Mouse (Mus musculus): ENCODE measurements around the gene Neurl3. TPM values are rescaled to one million over a fixed set of nuclear protein-coding genes. Genes with fewer than 3 reads are reported as not detected.
A peak's percentile ranks its signal among the peaks of the same experiment; 100 is the strongest.

Gene Neurl3
- polyA plus RNA-seq (2012; rRNA removed) = 7.4 and 9.9 TPM in 2 replicates

- H3K27me3 ChIP-seq (replicated peaks; ENCODE audit: control insufficient read depth, insufficient read depth, low read length) = no peaks in the 10 kb centered on the region
- no peaks in the 10 kb centered on the region for H3K36me3 ChIP-seq (ENCODE audit: control insufficient read depth, insufficient read depth, low read length)
- no peak for DNase-seq
- 56% methylated on average over 5 of the region's 5 CpGs for WGBS
- TF ChIP-seq CTCF (conservative IDR thresholded peaks at IDR 0.05; ENCODE audit: insufficient read depth, insufficient read length, low read depth, low read length) = no peak
- no peak for TF ChIP-seq POLR2A (IDR thresholded peaks at IDR 0.05; ENCODE audit: low read depth, low read length)
- H3K4me3 ChIP-seq (ENCODE audit: insufficient read depth, low read depth, low read length) = peak within 1 kb of the TSS; percentile 45; the same call in 1 of the 2 replicates
- peaks cover 11% of the 10 kb centered on the region for H3K4me1 ChIP-seq (ENCODE audit: control insufficient read depth, insufficient read depth, low read length)
- peak within 1 kb of the TSS; percentile 68; the same call in 1 of the 2 replicates for H3K27ac ChIP-seq (ENCODE audit: insufficient read depth, low read depth, low read length)
Measured at GRCm38 (mm10) chr1:36274455-36274854, at the start of gene Neurl3. TSS of gene Neurl3 (minus strand) at chr1:36274679.

GRCm38 (mm10) chr1:36323746-36324448 lies 49.4 kb upstream of the Neurl3 start:
- Histone ChIP-seq H3K27ac (ENCODE audit: insufficient read depth, low read depth, low read length) (no peak overlapping the region), H3K4me3 (ENCODE audit: insufficient read depth, low read depth, low read length) (no peak overlapping the region), H3K4me1 (ENCODE audit: control insufficient read depth, insufficient read depth, low read length) (0 out of 2 replicates have a peak, but pooled peaks cover 4% of the 10 kb centered on the region), H3K36me3 (ENCODE audit: control insufficient read depth, insufficient read depth, low read length) (no peaks in the 10 kb centered on the region), H3K27me3 (replicated peaks; ENCODE audit: control insufficient read depth, insufficient read depth, low read length) (no peaks in the 10 kb centered on the region)
- peak; percentile 77 for DNase-seq
- peak; percentile 71 for TF ChIP-seq CTCF (conservative IDR thresholded peaks at IDR 0.05; ENCODE audit: insufficient read depth, insufficient read length, low read depth, low read length)
- no peak for TF ChIP-seq POLR2A (IDR thresholded peaks at IDR 0.05; ENCODE audit: low read depth, low read length)
- 22% methylated on average over 8 of the region's 8 CpGs for WGBS

GRCm38 (mm10) chr1:36323076-36323475 lies 48.6 kb upstream of the Neurl3 start:
- no peak for DNase-seq
- Histone ChIP-seq H3K36me3 (ENCODE audit: control insufficient read depth, insufficient read depth, low read length) (no peaks in the 10 kb centered on the region), H3K27me3 (replicated peaks; ENCODE audit: control insufficient read depth, insufficient read depth, low read length) (no peaks in the 10 kb centered on the region), H3K4me1 (ENCODE audit: control insufficient read depth, insufficient read depth, low read length) (0 out of 2 replicates have a peak, but pooled peaks cover 4% of the 10 kb centered on the region), H3K27ac (ENCODE audit: insufficient read depth, low read depth, low read length) (no peak overlapping the region), H3K4me3 (ENCODE audit: insufficient read depth, low read depth, low read length) (no peak overlapping the region)
- WGBS = 46% methylated on average over 9 of the region's 9 CpGs
- TF ChIP-seq CTCF (conservative IDR thresholded peaks at IDR 0.05; ENCODE audit: insufficient read depth, insufficient read length, low read depth, low read length) = no peak
- TF ChIP-seq POLR2A (IDR thresholded peaks at IDR 0.05; ENCODE audit: low read depth, low read length) = no peak

GRCm38 (mm10) chr1:36321829-36322573 lies 47.5 kb upstream of the Neurl3 start:
- WGBS = 63% methylated on average over 11 of the region's 11 CpGs
- no peak for TF ChIP-seq POLR2A (IDR thresholded peaks at IDR 0.05; ENCODE audit: low read depth, low read length)
- peak; percentile 52 for TF ChIP-seq CTCF (conservative IDR thresholded peaks at IDR 0.05; ENCODE audit: insufficient read depth, insufficient read length, low read depth, low read length)
- DNase-seq = peak; percentile 53
- H3K27ac ChIP-seq (ENCODE audit: insufficient read depth, low read depth, low read length) = no peak overlapping the region
- H3K36me3 ChIP-seq (ENCODE audit: control insufficient read depth, insufficient read depth, low read length) = no peaks in the 10 kb centered on the region
- no peak overlapping the region for H3K4me3 ChIP-seq (ENCODE audit: insufficient read depth, low read depth, low read length)
- H3K4me1 ChIP-seq (ENCODE audit: control insufficient read depth, insufficient read depth, low read length) = 0 out of 2 replicates have a peak, but pooled peaks cover 4% of the 10 kb centered on the region
- H3K27me3 ChIP-seq (replicated peaks; ENCODE audit: control insufficient read depth, insufficient read depth, low read length) = no peaks in the 10 kb centered on the region

- H3K27me3 ChIP-seq (replicated peaks; ENCODE audit: control insufficient read depth, insufficient read depth, low read length) = no peaks in the 10 kb centered on the region
- WGBS = 81% methylated on average over 2 of the region's 2 CpGs
- TF ChIP-seq CTCF (conservative IDR thresholded peaks at IDR 0.05; ENCODE audit: insufficient read depth, insufficient read length, low read depth, low read length) (no peak), POLR2A (IDR thresholded peaks at IDR 0.05; ENCODE audit: low read depth, low read length) (no peak)
- H3K4me1 ChIP-seq (ENCODE audit: control insufficient read depth, insufficient read depth, low read length) = 0 out of 2 replicates have a peak, but pooled peaks cover 4% of the 10 kb centered on the region
- H3K4me3 ChIP-seq (ENCODE audit: insufficient read depth, low read depth, low read length) = no peak overlapping the region
- no peaks in the 10 kb centered on the region for H3K36me3 ChIP-seq (ENCODE audit: control insufficient read depth, insufficient read depth, low read length)
- no peak for DNase-seq
- H3K27ac ChIP-seq (ENCODE audit: insufficient read depth, low read depth, low read length) = no peak overlapping the region
Measured at GRCm38 (mm10) chr1:36321164-36321563, 46.7 kb upstream of the Neurl3 start.

- H3K27ac ChIP-seq (ENCODE audit: insufficient read depth, low read depth, low read length) = no peak overlapping the region
- no peak overlapping the region for H3K4me3 ChIP-seq (ENCODE audit: insufficient read depth, low read depth, low read length)
- no peaks in the 10 kb centered on the region for H3K27me3 ChIP-seq (replicated peaks; ENCODE audit: control insufficient read depth, insufficient read depth, low read length)
- no peaks in the 10 kb centered on the region for H3K4me1 ChIP-seq (ENCODE audit: control insufficient read depth, insufficient read depth, low read length)
- DNase-seq = no peak
- H3K36me3 ChIP-seq (ENCODE audit: control insufficient read depth, insufficient read depth, low read length) = no peaks in the 10 kb centered on the region
- TF ChIP-seq POLR2A (IDR thresholded peaks at IDR 0.05; ENCODE audit: low read depth, low read length) (no peak), CTCF (conservative IDR thresholded peaks at IDR 0.05; ENCODE audit: insufficient read depth, insufficient read length, low read depth, low read length) (no peak)
- 94% methylated on average over 2 of the region's 2 CpGs for WGBS
Measured at GRCm38 (mm10) chr1:36315776-36316100, 41.3 kb upstream of the Neurl3 start.
